Mouse (Mus musculus): Measurements from ENCODE around the gene Ranbp6.

The Ranbp6 gene

GRCm38 (mm10) chr19:29812581-29813460, at the start of gene Ranbp6:
TSS of gene Ranbp6 (minus strand) at chr19:29812974.
- DNase-seq (ENCODE audit: low read depth, low spot score) = peak; percentile 38

DNA sequence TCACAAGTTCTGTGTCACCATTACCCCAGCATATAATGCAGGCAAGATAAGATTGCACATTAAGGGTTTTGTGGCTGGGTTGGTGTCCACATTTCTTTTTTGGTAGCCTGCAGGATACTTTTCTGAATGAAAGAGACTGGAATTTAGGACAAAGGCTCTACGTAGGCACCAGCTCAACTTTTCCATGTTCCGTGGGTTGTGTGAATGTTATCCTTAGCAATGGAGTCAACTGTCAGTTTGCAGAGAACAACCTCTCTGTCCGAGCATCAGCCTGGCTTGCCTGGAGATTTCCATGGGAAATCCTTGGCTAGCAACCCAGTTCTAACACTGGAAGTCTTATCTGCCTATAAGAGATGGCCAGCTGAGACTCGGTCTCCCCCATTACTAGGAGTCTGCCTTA, 48.0 kb upstream of the Ranbp6 start:
- DNase-seq (ENCODE audit: low read depth, low spot score) = no peak

DNA sequence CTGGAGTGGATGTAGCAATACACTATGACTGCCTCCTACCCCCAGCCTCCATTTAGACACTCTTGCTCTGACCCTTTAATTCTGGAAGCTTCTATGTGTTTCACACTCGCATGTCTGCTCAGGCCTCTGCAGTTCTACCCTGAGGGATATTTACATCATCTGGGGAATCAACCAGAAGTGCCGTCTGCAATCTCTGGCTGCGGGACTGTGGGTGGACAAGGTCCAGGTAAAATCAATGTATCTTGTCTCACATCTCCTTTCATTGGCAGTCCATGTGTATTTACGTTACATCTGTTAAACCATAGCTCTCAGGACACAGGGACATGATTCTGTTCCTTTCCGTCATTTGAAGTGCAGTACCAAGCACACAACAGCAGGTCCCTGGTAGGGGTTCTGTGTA, 44.5 kb upstream of the Ranbp6 start:
- no peak for DNase-seq (ENCODE audit: low read depth, low spot score)

GRCm38 (mm10) chr19:29853711-29854110, 40.9 kb upstream of the Ranbp6 start:
- no peak for DNase-seq (ENCODE audit: low read depth, low spot score)

- no peak for DNase-seq (ENCODE audit: low read depth, low spot score)
Measured at GRCm38 (mm10) chr19:29851036-29851690, 38.4 kb upstream of the Ranbp6 start.

- no peak for DNase-seq (ENCODE audit: low read depth, low spot score)
Measured at GRCm38 (mm10) chr19:29849924-29850551, 37.3 kb upstream of the Ranbp6 start.

DNA sequence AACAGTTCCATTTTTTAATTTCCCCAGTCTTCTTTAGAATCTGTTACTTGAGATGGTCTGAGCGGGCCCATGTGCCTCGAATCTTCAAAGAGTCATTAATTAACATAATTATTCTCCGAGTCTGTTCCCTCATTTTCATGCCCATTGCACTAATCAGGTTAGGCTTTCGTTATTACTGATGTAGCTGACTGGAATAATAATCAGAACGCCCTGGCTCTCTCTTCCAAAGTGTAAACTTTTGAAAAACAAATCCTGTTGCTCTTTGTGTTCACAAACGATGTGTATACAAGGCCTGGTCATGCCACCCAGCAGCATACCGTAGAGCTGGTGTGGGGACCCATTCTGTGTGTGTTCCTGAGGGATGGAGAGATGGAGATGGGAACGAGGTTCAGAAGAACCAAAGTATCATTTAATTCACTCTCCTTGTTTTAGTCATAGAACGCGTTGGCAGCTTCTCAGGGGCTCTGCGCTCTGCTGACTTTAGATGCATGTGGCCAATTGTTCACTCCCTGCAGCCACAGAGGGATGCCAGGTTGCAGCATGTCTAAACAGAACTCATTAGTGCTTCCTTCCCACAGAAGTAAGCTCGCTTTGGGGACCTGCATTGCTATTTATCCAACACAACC, 31.4 kb upstream of the Ranbp6 start:
- no peak for DNase-seq (ENCODE audit: low read depth, low spot score)

DNA sequence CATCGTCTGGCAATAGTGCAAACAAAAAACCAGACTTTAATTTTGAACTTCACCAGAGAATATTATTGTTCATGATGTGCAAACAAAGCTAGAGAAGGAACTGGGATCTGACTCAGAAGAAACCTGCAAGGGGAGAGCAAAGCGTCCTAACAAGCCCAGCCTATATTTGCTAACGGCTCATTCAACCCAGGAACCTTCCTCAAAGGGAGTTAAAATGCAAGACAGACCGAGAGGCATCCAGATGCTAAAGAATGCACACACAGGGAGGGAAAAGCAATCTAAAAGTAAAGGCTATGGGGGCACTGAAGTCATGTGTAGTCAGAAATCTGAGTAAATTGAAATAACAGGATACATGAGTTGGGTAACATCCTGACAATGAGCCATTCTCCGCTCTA, 30.9 kb upstream of the Ranbp6 start:
- no peak for DNase-seq (ENCODE audit: low read depth, low spot score)

DNA sequence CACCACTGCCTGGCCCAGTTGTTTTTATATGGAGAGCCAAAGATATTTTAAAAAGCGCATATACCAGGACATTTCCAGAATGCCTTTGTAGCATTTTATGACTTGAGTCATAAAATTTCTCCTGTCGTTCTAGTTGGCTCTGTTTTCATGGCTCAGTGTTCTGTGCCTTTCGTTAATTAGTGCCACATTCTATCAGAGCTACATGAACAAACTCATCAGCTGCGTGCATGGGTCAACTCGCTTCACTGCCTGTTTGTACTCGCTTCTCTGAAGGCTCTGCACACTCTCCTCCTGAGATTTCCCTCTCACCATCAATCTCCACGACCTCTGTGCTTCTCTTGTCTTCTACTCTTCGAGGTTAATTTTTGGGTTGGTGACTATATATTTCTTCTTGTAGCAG, 30.2 kb upstream of the Ranbp6 start:
- DNase-seq (ENCODE audit: low read depth, low spot score) = no peak

- no peak for DNase-seq (ENCODE audit: low read depth, low spot score)
Measured at GRCm38 (mm10) chr19:29840642-29841041, 27.9 kb upstream of the Ranbp6 start.

GRCm38 (mm10) chr19:29838636-29839135, 25.9 kb upstream of the Ranbp6 start:
- DNase-seq (ENCODE audit: low read depth, low spot score) = no peak

DNA sequence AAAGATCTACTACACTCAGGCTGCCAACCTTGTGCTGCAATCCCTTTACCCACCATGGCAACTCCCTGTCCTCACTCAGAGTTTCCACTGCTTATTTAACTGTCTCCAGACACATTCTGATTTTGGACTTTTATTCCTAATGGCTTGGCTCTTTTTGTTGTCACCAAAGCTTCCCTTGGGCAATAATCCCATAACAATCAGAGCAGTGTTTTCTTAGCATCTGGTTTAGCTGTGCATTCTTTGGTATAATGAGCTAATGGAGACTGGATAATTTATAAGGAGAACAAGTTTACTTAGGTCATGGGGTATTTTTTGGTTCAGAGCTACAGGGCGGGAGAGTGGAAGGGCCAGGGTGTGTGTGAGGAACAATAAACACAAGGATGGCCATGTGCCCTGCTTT, 25.4 kb upstream of the Ranbp6 start:
- no peak for DNase-seq (ENCODE audit: low read depth, low spot score)

DNA sequence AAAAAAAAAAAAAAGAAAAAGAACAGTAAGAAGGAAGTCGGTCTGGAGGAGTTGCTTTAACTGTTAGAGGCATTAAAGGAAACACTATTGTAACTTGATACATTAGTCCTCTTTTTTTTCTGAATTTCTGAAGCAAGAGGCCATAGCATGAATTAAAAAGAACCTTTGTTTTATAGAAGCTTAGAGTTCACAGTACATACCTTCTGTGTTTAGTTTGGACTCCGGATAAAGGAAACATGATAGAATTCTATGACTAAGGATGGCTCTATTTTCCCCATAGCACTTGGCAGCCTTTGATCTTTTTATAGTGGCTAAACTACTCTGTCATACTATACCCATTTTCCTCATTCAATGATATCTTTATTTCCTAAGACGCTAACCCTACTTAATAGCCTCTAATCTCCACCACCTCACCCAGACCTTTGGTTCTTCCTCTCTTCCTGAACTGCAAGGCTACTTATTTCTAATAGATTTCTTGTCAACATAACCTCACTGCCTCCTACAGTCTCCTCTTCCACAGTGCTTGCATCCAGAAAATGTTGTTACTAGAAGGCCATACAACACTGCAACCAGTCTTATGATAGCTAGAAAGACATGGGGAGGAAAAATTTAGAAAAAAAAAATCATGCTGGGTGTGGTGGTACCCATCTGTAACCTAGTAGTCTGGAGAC, 22.7 kb upstream of the Ranbp6 start:
- DNase-seq (ENCODE audit: low read depth, low spot score) = no peak

- DNase-seq (ENCODE audit: low read depth, low spot score) = peak; percentile 38
Measured at GRCm38 (mm10) chr19:29830911-29831310, 18.1 kb upstream of the Ranbp6 start.

- no peak for DNase-seq (ENCODE audit: low read depth, low spot score)
Measured at GRCm38 (mm10) chr19:29828558-29828957, 15.8 kb upstream of the Ranbp6 start.

DNA sequence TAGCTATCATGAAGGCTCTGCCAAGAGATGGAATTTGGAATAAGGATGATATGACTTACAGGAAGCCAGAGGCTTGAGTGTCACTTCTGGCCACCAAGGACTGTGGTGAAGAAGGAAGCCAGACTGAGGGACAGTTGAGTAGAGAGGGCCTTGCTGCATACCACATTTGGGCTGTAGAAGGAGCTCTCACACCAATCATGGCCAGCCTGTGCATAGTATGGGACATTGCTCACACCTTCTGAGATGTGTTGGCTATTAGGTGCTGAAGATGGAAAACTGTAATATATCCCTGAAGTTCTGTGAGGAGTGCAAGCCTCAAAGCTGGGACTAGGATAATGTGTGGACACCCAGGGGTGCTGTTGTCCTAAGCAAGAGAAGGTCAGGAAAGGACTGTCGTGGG, 13.9 kb upstream of the Ranbp6 start:
- DNase-seq (ENCODE audit: low read depth, low spot score) = no peak

GRCm38 (mm10) chr19:29825003-29825402, 12.2 kb upstream of the Ranbp6 start:
- DNase-seq (ENCODE audit: low read depth, low spot score) = no peak

- DNase-seq (ENCODE audit: low read depth, low spot score) = peak; percentile 46
Measured at GRCm38 (mm10) chr19:29824034-29824700, 11.4 kb upstream of the Ranbp6 start.

DNA sequence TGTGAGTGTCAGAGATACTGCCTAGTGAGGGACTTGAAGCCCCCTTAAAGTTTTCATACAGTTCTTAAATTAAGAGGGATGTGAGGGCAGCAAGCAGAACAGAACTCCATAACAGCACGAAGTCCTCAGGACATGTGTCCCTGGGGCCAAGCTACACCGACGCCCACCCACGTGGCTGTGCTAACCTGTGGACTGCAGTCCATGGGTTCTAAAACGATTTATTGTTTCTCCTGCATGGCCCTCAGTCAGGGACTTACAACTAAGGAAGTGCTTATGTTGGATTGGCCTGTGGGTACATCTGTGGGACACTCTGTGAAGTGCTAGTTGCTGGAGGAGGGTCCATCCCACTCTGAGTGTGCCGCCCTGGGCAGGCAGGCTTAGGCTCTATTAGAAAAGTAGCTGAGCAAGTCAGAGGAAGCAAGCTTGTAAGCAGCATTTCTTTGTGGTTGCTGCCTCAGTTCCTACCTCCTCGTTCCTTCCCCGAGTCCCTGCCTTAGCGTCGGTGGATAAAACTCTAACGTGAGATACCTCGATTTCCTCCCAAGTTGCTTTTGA, 10.8 kb upstream of the Ranbp6 start:
- DNase-seq (ENCODE audit: low read depth, low spot score) = no peak

- peak; percentile 36 for DNase-seq (ENCODE audit: low read depth, low spot score)
Measured at GRCm38 (mm10) chr19:29820966-29821365, 8.2 kb upstream of the Ranbp6 start.

- DNase-seq (ENCODE audit: low read depth, low spot score) = no peak
Measured at GRCm38 (mm10) chr19:29810022-29810421, 2.8 kb downstream of the Ranbp6 start.
